Mouse (Mus musculus): ENCODE measurements around the gene Rbm7.

DNA sequence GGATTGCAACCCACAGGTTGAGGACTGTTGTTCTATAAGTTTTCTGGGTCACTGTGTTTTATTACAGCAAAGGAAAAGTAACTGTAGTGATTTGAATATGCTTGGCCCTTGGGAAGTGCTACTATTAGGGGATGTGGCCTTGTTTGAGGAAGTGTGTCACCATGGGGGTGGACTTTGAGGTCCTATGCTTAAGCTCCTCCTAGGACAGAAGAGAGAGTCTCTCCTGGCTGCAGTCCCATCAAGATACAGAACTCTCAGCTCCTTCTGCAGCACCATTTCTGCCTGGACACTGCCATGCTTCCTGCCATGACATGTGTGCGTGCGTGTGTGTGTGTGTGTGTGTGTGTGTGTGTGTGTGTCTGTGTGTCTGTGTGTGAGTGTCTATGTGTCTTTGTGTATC, 37.6 kb upstream of the Rbm7 start:
- TF ChIP-seq POLR2A (IDR thresholded peaks at IDR 0.05; ENCODE audit: low read depth, low read length) (no peak), CTCF (IDR thresholded peaks at IDR 0.05; ENCODE audit: borderline replicate concordance, insufficient read depth, low read length) (no peak)
